Mouse (Mus musculus): ENCODE data around the gene Tenm1. TPM values are rescaled to one million over a fixed set of nuclear protein-coding genes. Genes with fewer than 3 reads are reported as not detected.

Gene Tenm1
- polyA plus RNA-seq, 1 experiment from 2014 or later, result not detected

DNA sequence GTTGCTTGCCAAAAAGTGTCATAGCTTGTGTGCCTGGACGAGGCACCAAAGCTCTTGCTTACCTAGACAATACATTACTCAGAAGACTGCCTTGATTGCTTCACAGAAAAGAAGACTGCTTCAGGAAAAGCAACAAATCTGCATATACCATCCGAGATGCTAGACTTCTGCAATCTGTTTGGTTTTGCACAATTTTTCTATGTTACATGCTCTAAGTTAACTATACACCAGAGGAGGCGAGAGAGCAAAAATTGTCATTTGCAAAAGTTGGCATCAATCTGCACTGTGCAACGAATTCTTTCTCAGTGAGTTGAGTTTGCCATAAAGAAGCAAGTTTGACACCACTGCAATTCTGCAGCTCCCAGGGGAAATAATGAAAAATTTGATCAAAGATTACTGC is 193.1 kb downstream of the Tenm1 start:
- TF ChIP-seq CTCF (IDR thresholded peaks at IDR 0.05), result no peak
- ATAC-seq, result no peak
- peaks cover 46% of the 10 kb centered on the region for H3K27me3 ChIP-seq
- no peak for DNase-seq (ENCODE audit: low read depth, low spot score)
- ChIA-PET POLR2A (no interaction called here), CTCF (no interaction called here)
- in situ Hi-C loops (cut with MboI; ENCODE audit: low pct_unique_long_range_greater_than_20kb), result no loop called here

DNA sequence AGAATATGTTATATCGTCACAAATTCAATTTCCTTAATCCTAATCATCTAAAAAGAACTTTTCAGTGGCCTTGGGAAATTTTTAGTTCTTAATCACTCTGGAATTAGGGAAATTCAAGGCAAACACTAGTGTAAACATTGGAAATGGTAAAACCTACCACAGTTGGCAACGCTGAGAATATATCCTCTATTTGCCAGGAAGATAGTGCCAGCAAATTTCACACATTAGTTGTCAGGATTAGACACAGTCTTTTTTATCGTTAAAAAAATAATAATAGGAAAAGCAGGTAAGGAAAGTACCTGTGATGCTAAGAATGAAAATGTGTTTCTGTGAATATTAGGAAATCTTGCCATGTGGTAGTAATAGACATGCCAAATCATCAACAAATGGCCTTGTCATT is 223.9 kb downstream of the Tenm1 start:
- CTCF ChIA-PET, result no interaction called here
- in situ Hi-C loops (cut with MboI; ENCODE audit: low pct_unique_long_range_greater_than_20kb), result no loop called here
- POLR2A ChIA-PET, result no interaction called here
- TF ChIP-seq CTCF (IDR thresholded peaks at IDR 0.05), result no peak
- H3K27me3 ChIP-seq, result peaks cover 31% of the 10 kb centered on the region
- ATAC-seq (no peak), DNase-seq (ENCODE audit: low read depth, low spot score) (no peak)

DNA sequence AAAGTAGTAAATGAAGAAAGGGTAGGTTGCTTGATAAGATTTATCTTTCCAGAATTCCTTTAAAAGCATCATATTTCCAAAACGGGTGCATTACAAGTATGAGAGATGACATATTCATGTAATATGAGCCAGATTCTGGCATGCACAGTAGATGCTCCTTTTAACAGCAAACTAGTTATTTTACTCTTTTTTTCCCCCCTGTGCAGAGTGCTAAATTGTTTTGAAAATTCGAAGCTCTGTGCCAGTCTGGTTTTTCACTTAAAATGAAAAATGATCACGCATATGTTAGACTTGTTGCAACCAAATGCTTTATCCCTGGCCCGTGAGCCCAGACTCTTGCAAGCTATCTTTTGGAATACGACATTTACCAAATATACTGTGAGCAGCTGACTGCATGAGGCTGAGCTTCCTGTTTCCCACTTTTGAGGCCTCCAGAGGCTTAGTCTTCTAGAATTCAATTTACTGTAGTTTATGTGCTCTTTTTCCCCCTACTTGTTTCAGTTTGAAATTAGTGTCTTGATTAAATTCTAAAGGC is 226.6 kb downstream of the Tenm1 start:
- in situ Hi-C loops (cut with MboI; ENCODE audit: low pct_unique_long_range_greater_than_20kb), result no loop called here
- DNase-seq (ENCODE audit: low read depth, low spot score) (no peak), ATAC-seq (no peak)
- ChIA-PET CTCF (no interaction called here), POLR2A (no interaction called here)
- TF ChIP-seq CTCF (IDR thresholded peaks at IDR 0.05), result no peak
- H3K27me3 ChIP-seq, result peaks cover 46% of the 10 kb centered on the region

DNA sequence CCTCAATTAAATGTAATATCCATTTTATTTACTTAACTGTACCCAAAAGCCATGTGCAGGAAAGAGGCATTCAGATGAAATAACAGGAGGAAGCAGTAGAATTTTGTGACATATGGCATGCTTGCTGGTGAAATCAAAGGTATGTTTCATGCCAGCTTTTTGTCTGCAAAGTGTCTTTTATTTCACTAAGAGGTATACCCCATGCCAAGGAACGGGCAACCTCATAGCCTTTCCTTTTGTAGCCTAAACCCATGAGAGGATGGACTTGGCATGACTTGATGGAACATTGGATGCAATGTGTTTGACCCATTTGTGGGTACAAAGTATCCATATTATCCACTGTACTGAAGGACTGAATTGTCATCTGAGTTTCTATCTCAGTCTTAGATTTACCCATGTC is 246.0 kb downstream of the Tenm1 start:
- ATAC-seq (no peak), DNase-seq (ENCODE audit: low read depth, low spot score) (no peak)
- ChIA-PET CTCF (no interaction called here), POLR2A (no interaction called here)
- in situ Hi-C loops (cut with MboI; ENCODE audit: low pct_unique_long_range_greater_than_20kb), result no loop called here
- TF ChIP-seq CTCF (IDR thresholded peaks at IDR 0.05), result no peak
- peaks cover 10% of the 10 kb centered on the region for H3K27me3 ChIP-seq

DNA sequence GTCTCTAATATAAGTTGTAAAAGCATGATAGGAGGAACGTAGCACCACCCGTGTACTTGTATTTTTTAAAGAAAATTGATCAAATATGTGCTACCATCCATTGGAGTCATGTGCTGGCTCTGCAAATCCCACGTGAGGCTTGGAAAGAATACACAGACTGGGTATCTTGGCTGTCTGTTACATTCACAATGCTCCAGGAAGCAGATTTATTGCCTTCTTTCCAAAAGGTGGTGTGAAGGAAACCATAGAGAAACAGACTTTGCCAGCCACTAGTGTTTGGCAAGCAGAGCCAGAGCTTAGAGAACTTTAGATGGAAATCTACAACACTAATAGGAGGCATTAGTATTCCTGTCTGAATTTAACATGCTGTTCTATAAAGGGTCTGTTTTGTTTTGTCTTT is 277.4 kb downstream of the Tenm1 start:
- H3K27me3 ChIP-seq, result peaks cover 44% of the 10 kb centered on the region
- ATAC-seq (no peak), DNase-seq (ENCODE audit: low read depth, low spot score) (no peak)
- no peak for TF ChIP-seq CTCF (IDR thresholded peaks at IDR 0.05)
- ChIA-PET CTCF (no interaction called here), POLR2A (no interaction called here)
- in situ Hi-C loops (cut with MboI; ENCODE audit: low pct_unique_long_range_greater_than_20kb), result no loop called here

DNA sequence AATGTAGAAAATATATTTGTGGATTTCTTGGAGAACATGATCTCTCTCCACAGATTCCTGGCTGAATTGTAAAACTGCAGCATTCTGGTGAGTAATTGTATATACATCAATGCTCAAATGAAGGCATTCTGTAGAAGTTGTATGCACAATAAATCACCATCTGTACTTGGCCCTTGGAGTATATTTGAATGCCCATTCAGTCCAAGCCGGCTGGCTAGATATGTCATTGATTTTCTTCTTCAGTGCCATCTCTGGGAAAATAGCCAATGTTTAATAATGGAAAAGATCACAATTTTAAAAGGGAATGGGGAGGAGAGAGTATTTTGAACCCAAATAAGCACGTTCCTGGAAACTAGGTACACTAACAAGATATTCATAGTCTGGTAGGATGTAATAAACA is 299.2 kb downstream of the Tenm1 start:
- ChIA-PET CTCF (no interaction called here), POLR2A (no interaction called here)
- in situ Hi-C loops (cut with MboI; ENCODE audit: low pct_unique_long_range_greater_than_20kb), result no loop called here
- TF ChIP-seq CTCF (IDR thresholded peaks at IDR 0.05), result no peak
- DNase-seq (ENCODE audit: low read depth, low spot score) (no peak), ATAC-seq (no peak)
- H3K27me3 ChIP-seq, result peaks cover 47% of the 10 kb centered on the region

DNA sequence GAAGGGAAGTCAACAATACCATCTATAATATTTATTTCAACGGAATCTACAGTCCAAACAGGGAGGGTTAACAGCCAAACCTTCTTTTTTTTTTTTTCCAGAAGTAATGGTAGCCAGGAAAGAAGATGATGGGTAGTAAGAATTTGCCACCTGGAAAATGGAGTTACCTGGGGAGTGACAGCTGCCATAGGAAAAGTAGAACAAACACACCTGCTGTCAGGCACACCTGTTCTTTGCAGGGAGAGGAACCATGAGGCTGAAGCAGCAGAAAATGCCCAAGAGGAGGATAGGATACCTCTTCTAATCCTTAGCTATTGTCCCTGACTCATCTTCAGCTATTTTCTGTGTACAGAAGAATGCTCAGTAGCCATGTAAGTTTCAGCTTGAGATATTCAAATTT is 306.4 kb downstream of the Tenm1 start:
- in situ Hi-C loops (cut with MboI; ENCODE audit: low pct_unique_long_range_greater_than_20kb), result no loop called here
- no peak for TF ChIP-seq CTCF (IDR thresholded peaks at IDR 0.05)
- ChIA-PET POLR2A (no interaction called here), CTCF (no interaction called here)
- no peak for DNase-seq (ENCODE audit: low read depth, low spot score)
- no peak for ATAC-seq
- peaks cover 43% of the 10 kb centered on the region for H3K27me3 ChIP-seq

DNA sequence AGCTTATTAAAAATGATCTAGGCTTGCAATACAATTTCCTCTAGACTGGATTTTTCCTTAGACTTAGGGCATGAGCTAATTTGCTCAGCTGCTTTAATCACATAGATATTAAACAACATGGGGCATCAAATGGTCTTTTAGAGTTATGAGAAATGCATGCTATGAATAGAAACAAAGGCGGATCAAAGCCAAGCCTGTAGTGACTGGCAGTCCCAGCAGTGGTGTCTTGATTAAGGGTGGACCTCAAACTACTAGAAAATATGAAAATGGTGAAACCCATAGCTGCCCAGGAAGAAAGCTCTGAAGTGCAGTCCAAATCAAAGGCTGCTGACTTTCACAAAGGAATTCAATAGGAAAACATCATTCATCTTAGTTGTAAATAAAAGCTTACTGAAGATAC is 306.9 kb downstream of the Tenm1 start:
- POLR2A ChIA-PET, result no interaction called here

DNA sequence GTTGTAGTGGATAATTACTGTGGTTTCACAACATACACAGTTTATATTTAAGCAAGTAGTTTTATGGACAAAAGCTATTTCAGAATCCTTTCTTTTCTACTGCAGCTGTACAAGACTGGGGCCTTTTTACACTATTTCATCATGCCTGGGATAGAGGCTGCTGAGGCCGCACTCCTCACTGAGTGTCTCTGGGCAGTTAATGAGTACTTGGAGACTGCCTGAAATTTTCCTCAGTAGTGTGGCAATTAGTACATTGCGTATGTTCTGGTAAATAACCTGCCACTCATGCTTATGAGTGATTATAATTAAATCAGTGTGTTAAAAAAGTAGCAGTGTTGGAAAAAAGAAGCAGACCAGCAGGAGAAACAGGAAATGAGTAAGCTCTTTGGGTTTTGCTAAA is 442.8 kb downstream of the Tenm1 start:
- POLR2A ChIA-PET, result no interaction called here
- peaks cover 62% of the 10 kb centered on the region for H3K27me3 ChIP-seq
- no peak for TF ChIP-seq CTCF (IDR thresholded peaks at IDR 0.05)
- no peak for DNase-seq (ENCODE audit: low read depth, low spot score)
- no peak for ATAC-seq
- CTCF ChIA-PET, result no interaction called here
- in situ Hi-C loops (cut with MboI; ENCODE audit: low pct_unique_long_range_greater_than_20kb), result no loop called here

More for the DNA sequence above, 306.9 kb downstream of the Tenm1 start:
- no peak for TF ChIP-seq CTCF (IDR thresholded peaks at IDR 0.05)
- ATAC-seq, result no peak
- peaks cover 47% of the 10 kb centered on the region for H3K27me3 ChIP-seq
- DNase-seq (ENCODE audit: low read depth, low spot score), result no peak
- CTCF ChIA-PET, result no interaction called here
- in situ Hi-C loops (cut with MboI; ENCODE audit: low pct_unique_long_range_greater_than_20kb), result no loop called here

DNA sequence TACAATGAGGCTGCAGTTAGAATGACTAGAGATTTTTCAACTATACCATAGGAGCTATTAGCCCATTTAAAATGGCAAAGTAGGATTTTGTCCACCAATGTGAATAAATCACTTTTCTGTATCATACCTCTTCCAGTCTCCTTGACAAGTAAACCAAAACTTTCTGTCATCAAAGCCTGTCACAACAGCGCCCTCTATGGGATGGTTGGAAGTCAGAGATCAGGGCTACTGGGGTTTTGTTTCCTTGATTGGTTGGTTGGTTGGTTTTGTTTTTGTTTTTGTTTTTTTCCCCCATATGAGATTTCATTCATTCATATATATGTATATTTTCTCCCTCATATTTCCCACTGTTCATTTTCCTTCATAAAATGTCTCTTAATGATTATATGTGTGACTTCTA is 455.4 kb downstream of the Tenm1 start:
- POLR2A ChIA-PET, result no interaction called here
- H3K27me3 ChIP-seq, result peaks cover 66% of the 10 kb centered on the region
- ATAC-seq, result no peak
- no peak for DNase-seq (ENCODE audit: low read depth, low spot score)
- in situ Hi-C loops (cut with MboI; ENCODE audit: low pct_unique_long_range_greater_than_20kb), result no loop called here
- TF ChIP-seq CTCF (IDR thresholded peaks at IDR 0.05), result peak; percentile 50
- CTCF ChIA-PET, result no interaction called here

DNA sequence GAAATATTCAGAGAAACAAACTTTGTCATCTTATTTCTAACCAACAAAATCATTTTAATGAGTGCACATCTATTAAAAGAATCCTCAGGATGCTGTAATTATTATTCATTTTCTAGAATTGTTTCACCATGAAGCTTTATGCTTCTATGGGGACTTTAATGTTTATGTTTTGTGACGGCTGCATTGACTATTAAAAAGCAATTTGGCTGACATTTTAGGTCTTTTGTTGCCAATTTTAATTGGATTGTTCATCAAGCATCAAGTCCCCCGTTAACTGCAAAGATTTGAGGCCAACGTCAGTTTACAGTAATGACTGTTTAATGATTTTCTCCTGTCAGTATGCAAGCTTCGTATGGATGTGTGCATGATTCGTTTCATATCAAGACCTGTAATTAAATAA is 461.3 kb downstream of the Tenm1 start:
- H3K27me3 ChIP-seq, result peaks cover 82% of the 10 kb centered on the region
- ATAC-seq (no peak), DNase-seq (ENCODE audit: low read depth, low spot score) (no peak)
- ChIA-PET POLR2A (no interaction called here), CTCF (no interaction called here)
- TF ChIP-seq CTCF (IDR thresholded peaks at IDR 0.05), result no peak
- in situ Hi-C loops (cut with MboI; ENCODE audit: low pct_unique_long_range_greater_than_20kb), result no loop called here

DNA sequence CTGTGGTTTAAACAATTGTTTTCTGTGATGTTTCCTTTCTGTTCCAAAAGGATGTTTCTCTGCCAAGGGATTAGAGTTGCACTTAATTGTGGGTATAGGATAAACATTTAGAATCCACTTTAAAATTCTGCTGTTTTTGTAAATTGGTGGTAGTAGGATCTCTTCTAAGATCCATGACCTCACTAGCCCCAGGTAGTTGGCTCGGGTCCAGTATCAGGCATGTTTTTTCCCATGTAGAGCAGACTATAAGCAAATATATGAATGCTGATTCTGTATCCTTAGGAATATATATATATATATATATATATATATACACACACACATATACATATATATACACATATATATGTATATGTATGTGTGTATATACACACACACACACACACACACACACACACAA is 567.2 kb downstream of the Tenm1 start:
- no peak for TF ChIP-seq CTCF (IDR thresholded peaks at IDR 0.05)
- ATAC-seq, result no peak
- ChIA-PET POLR2A (no interaction called here), CTCF (no interaction called here)
- no peak for DNase-seq (ENCODE audit: low read depth, low spot score)
- peaks cover 37% of the 10 kb centered on the region for H3K27me3 ChIP-seq
- in situ Hi-C loops (cut with MboI; ENCODE audit: low pct_unique_long_range_greater_than_20kb), result no loop called here
